Mouse (Mus musculus) G1E (cell line): ENCODE results near the gene Msgn1.

Experiments
- CTCF ChIP-seq: IDR thresholded peaks from 2 replicates; pipeline ENCODE4 v1.5.1; 2012; ENCODE audit warnings: low read depth, low read length, inconsistent platforms, mixed read lengths
- GATA1 ChIP-seq: IDR thresholded peaks from 2 replicates; pipeline ENCODE4 v1.6.1; 2012; ENCODE audit warnings: borderline replicate concordance, low read length, inconsistent platforms, mixed read lengths

DNA sequence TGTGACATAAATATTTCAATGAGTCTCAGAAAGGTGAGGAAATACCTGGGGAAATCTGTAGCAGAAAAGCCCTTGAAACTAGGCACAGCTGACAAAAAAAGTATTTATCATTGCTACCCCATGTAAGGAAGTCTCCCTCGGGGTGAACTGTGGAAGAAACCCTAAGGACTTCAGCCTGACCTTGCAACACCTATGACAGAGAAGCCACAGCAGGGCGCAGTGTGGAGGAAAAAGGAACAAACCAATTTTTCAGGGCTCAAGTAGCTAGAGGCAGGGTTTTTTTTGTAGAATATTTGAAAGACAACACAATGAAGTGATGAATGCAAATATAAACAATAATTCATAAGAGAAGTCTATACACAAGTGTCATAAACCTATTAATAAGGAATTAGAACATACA, 27.2 kb upstream of the Msgn1 start:
- no peak for TF ChIP-seq CTCF
- no peak for TF ChIP-seq GATA1
